Mouse (Mus musculus) R1 (cell line): ENCODE data around the gene Cebpa.

Experiments used
- DNase-seq: peaks from one replicate; pipeline ENCODE4 v3.0.0-alpha.2; 2018; ENCODE audit warnings: low read depth, low spot score

Cebpa gene

GRCm38 (mm10) chr7:35146269-35146668 lies 27.2 kb downstream of the Cebpa start:
- DNase-seq: peak; percentile 24

- no peak for DNase-seq
Measured at GRCm38 (mm10) chr7:35149616-35150433, 30.7 kb downstream of the Cebpa start.

GRCm38 (mm10) chr7:35150860-35151259 lies 31.8 kb downstream of the Cebpa start:
- no peak for DNase-seq

- no peak for DNase-seq
Measured at GRCm38 (mm10) chr7:35154449-35154848, 35.4 kb downstream of the Cebpa start.

GRCm38 (mm10) chr7:35156561-35157477 lies 37.7 kb downstream of the Cebpa start:
- DNase-seq: no peak

- no peak for DNase-seq
Measured at GRCm38 (mm10) chr7:35157512-35157911, 38.4 kb downstream of the Cebpa start.

- DNase-seq: no peak
Measured at GRCm38 (mm10) chr7:35162443-35162842, 43.4 kb downstream of the Cebpa start.

GRCm38 (mm10) chr7:35163600-35163999 lies 44.5 kb downstream of the Cebpa start:
- DNase-seq: no peak

GRCm38 (mm10) chr7:35164131-35164530 lies 45.0 kb downstream of the Cebpa start:
- no peak for DNase-seq

GRCm38 (mm10) chr7:35166988-35167387 lies 47.9 kb downstream of the Cebpa start:
- DNase-seq: no peak

GRCm38 (mm10) chr7:35167925-35168324 lies 48.8 kb downstream of the Cebpa start:
- no peak for DNase-seq

GRCm38 (mm10) chr7:35169341-35169740 lies 50.2 kb downstream of the Cebpa start:
- DNase-seq: peak; percentile 85
